Mouse (Mus musculus) midbrain, embryonic 13.5 days (tissue): ENCODE data around the gene Ccdc187. TPM values are rescaled to one million over a fixed set of nuclear protein-coding genes. Genes with fewer than 3 reads are reported as not detected.

Experiments
- ATAC-seq: fragments of 200-750 bp; cut with Nextera tagmentation; 2 replicates; pipeline ENCODE4 v1.8.0; 2017; ENCODE audit warnings: mild to moderate bottlenecking, moderate TSS enrichment, moderate library complexity
- H3K27ac ChIP-seq: fragments of 300-500 bp; sonication (generic); 2 replicates; pipeline ENCODE4 v1.5.1; 2015; ENCODE audit warnings: inconsistent platforms, mild to moderate bottlenecking, moderate library complexity
- H3K27me3 ChIP-seq: fragments of 300-500 bp; sonication (generic); 2 replicates; pipeline ENCODE4 v1.6.1; 2015; ENCODE audit warnings: mild to moderate bottlenecking, inconsistent platforms
- H3K36me3 ChIP-seq: fragments of 300-500 bp; sonication (generic); 2 replicates; pipeline ENCODE4 v1.6.1; 2015; ENCODE audit warnings: mild to moderate bottlenecking, inconsistent platforms
- H3K4me1 ChIP-seq: fragments of 300-500 bp; sonication (generic); replicated peaks from 2 replicates; pipeline ENCODE4 v1.6.1; 2015; ENCODE audit warnings: inconsistent platforms
- H3K4me2 ChIP-seq: fragments of 300-500 bp; sonication (generic); replicated peaks from 2 replicates; pipeline ENCODE4 v1.6.1; 2015; ENCODE audit warnings: moderate library complexity, mild to moderate bottlenecking, inconsistent platforms
- H3K4me3 ChIP-seq: fragments of 300-500 bp; sonication (generic); replicated peaks from 2 replicates; pipeline ENCODE4 v1.5.1; 2015; ENCODE audit warnings: mild to moderate bottlenecking, inconsistent platforms
- H3K9ac ChIP-seq: fragments of 300-500 bp; sonication (generic); replicated peaks from 2 replicates; pipeline ENCODE4 v1.6.1; 2015; ENCODE audit warnings: mild to moderate bottlenecking, inconsistent platforms
- H3K9me3 ChIP-seq: fragments of 300-500 bp; sonication (generic); 2 replicates; pipeline ENCODE4 v1.6.1; 2016; ENCODE audit warnings: mild to moderate bottlenecking, inconsistent platforms
- WGBS: fragments of 180-500 bp; shearing (Covaris S2); methylation state at CpG from one replicate; pipeline ENCODE4 v1.1.7; 2015; 5-methylcytosine and 5-hydroxymethylcytosine counted together
- polyA plus RNA-seq: library from polyadenylated mRNA; unstranded; fragments of >200 nt; fragmentation: Nextera tagmentation; extraction: Ambion mirVana; gene quantifications from 2 replicates; pipeline ENCODE4 v1.2.1, GENCODE M21; 2015

Gene Ccdc187
- polyA plus RNA-seq, 1 experiment from 2014 or later = 0.17 TPM

DNA sequence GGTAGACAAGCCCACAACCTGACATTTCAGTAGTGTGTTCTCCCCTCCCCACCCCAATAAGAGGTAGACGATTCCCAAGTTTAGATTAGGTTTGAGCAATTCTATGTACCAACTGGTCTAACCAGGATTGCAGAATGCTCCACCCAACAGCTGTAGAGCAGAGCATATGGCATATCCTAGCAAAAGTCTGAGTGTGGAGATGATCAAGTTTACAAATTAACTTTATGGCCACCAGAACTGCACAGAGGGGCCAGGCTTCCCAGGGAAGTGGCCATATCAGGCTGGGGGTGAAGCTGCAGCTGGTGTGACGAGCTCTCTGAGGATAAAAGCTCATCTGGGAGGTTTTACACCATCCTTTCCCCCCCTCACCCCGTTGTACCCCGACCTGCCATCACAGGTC, 29.7 kb downstream of the Ccdc187 start:
- Histone ChIP-seq H3K4me3 (no peak overlapping the region), H3K27ac (no peak overlapping the region), H3K27me3 (no peaks in the 10 kb centered on the region), H3K36me3 (no peaks in the 10 kb centered on the region), H3K9ac (no peak overlapping the region), H3K9me3 (no peaks in the 10 kb centered on the region), H3K4me1 (no peaks in the 10 kb centered on the region), H3K4me2 (no peak overlapping the region)
- ATAC-seq = no peak
- 81% methylated on average over 4 of the region's 4 CpGs for WGBS

DNA sequence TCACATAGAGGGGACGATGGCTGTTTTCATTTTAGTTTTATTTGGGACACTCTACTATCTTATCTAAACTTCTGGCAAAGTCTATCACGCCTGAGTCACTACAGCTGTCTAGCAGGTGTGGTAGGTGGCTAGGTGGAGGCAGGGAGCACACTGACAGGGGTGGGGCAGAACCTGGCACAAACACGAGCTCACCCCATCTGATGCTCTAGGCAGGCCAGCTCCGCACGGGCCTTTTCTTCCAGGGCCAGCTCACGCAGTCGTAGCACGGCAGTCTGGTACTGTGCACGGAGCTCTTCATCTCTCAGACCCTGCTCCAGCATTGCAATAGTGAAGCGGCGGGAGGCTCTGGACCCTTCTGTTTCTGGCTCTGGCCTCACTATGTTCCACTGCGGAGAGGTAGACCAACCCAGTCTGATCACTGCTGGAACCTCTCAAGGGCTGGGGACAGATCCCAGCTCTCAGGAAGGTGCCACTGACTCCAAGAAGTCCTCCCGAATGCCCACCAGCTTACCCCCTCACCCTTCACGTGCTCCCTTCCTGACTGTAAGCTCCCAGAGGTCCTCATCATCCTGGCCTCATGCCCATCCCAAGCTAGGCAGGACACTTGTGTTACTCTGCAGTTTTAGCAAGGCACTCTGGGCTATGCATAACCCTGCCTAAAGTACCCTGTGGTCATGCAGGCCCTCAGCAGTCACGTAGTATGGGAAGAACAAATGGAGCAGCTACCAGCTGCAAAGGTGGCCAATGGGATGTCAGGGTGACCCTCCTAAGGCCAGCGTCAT, 36.9 kb downstream of the Ccdc187 start:
- no peak overlapping the region for H3K4me3 ChIP-seq
- H3K4me1 ChIP-seq = no peaks in the 10 kb centered on the region
- H3K36me3 ChIP-seq = no peaks in the 10 kb centered on the region
- no peaks in the 10 kb centered on the region for H3K9me3 ChIP-seq
- H3K4me2 ChIP-seq = no peak overlapping the region
- no peak overlapping the region for H3K9ac ChIP-seq
- WGBS = 85% methylated on average over 16 of the region's 16 CpGs
- 0 out of 2 replicates have a peak, but pooled peaks cover 3% of the 10 kb centered on the region for H3K27me3 ChIP-seq
- H3K27ac ChIP-seq = no peak overlapping the region
- ATAC-seq = no peak

DNA sequence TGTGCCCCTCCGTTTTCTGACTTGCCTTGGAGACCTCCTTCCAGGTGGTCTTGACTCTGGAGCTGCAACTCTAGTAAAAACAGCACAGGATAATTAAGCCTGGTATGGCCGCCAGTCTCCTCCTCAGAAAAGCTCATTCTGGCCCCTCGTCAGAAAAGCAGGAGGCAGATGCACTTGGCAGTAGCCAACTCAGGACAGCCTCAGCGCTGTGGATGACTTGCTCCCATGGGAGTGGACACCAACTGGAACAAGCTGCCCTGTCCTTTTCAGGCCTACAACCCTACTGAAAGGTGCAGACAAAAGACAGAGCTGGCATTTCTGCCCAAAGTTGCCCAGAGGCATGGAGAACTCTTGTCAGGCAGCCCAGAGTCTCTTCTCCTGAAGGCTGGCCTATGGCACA, 39.5 kb downstream of the Ccdc187 start:
- Histone ChIP-seq H3K4me1 (no peaks in the 10 kb centered on the region), H3K4me3 (no peak overlapping the region), H3K36me3 (no peaks in the 10 kb centered on the region), H3K27ac (no peak overlapping the region), H3K9me3 (no peaks in the 10 kb centered on the region), H3K27me3 (0 out of 2 replicates have a peak, but pooled peaks cover 3% of the 10 kb centered on the region), H3K9ac (no peak overlapping the region), H3K4me2 (no peak overlapping the region)
- 56% methylated on average over 4 of the region's 4 CpGs for WGBS
- no peak for ATAC-seq

DNA sequence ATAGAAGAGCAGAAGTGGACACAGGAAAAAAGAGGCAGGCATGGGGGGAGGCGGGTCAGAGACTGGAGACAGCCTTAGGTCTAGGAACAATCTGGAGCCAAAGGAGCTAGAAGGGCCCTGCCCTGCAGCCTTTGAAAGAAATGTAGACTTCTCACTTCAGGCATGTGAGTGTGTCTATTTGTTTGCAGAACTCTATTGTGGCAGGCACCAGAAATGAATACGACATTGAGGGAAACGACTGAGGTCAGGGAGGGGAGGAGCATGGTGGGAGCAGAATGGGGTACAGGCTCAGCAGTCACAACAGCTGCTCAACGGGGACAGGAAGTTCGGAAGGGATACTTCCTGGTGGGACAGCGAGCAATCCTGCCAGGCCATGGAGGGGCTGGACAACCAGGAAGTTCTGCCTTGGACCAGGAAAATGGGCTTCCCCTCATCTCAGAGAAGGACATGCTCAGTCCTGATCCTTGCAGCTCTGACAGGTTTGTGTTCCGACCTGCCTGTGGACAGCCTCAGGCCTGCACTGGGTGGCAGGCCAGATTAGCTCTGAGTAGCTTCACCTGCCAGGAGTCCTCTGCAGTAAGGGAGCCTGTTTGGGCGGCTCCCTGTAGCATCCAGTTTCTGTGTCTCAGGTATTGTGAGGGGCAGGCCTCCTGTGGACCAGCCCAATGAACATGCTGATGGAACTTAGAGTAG, 41.7 kb downstream of the Ccdc187 start:
- WGBS = 67% methylated on average over 8 of the region's 8 CpGs
- ATAC-seq = no peak
- Histone ChIP-seq H3K36me3 (no peaks in the 10 kb centered on the region), H3K27me3 (0 out of 2 replicates have a peak, but pooled peaks cover 3% of the 10 kb centered on the region), H3K4me2 (no peak overlapping the region), H3K27ac (no peak overlapping the region), H3K9ac (no peak overlapping the region), H3K4me1 (no peaks in the 10 kb centered on the region), H3K4me3 (no peak overlapping the region), H3K9me3 (no peaks in the 10 kb centered on the region)

DNA sequence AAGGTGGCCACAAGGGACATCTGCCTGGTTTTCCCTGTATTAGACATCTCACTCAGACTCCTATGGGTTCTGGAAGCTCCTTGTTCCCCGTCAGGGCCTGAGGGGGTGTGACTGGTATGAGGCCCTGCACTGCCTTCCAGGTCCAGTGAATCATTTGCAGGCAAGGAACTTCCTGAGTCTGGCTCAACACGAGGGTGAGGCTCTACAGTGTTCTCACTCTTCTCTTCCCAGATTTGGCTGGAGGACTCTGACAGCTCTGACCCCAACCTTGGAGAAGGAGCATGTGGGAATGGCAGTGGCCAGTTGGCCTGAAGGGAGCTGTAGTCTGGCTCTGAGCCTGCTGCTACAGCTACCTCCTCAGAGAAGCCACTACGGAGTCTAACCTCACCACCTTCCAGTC, 46.8 kb downstream of the Ccdc187 start:
- H3K4me1 ChIP-seq = no peaks in the 10 kb centered on the region
- H3K27ac ChIP-seq = no peak overlapping the region
- H3K9me3 ChIP-seq = no peaks in the 10 kb centered on the region
- no peaks in the 10 kb centered on the region for H3K27me3 ChIP-seq
- no peak overlapping the region for H3K4me2 ChIP-seq
- no peak overlapping the region for H3K4me3 ChIP-seq
- H3K9ac ChIP-seq = no peak overlapping the region
- no peaks in the 10 kb centered on the region for H3K36me3 ChIP-seq
- WGBS = 65% methylated on average over 3 of the region's 3 CpGs
- ATAC-seq = no peak

DNA sequence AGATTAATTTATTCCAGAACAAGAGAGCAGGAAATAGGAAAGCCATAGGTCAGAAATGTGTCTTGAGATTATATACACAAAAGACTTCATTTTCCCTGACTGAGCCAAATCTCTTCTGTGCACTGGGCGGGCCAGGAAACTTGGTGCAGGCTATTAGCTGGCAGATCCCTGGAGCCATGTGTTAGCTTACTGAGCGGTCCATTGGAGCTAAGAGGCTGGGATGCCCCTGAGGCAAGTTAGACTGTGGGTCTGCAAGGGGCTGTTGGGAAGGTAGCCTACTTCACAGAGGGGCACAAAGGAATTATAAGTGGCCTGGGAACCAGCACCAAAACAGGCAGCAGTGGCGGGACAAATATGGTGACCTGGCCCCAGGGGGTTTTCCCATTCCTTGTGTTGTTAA, 53.5 kb downstream of the Ccdc187 start:
- H3K4me1 ChIP-seq = peaks cover 9% of the 10 kb centered on the region

DNA sequence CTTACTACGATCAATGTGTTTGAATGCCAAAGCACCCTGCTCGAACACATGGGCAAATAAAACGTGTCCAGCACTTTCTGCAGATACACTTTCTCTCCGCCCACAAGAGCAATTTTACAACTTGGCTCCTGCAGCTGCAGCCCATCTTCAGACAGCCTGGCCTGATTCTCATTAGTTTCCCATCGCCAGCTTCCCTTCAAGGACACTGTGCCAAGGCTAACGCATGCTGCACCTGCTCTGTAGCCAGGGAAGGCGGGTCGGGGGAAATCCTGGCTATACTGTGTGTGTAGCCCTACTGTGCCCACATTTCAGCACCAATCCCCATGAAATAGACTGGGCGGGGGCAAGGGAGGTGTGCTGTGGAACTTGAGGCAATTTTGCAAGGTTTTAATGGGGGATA, 54.0 kb downstream of the Ccdc187 start:
- Histone ChIP-seq H3K27ac (no peak overlapping the region), H3K4me2 (no peak overlapping the region), H3K9me3 (no peaks in the 10 kb centered on the region), H3K36me3 (no peaks in the 10 kb centered on the region), H3K4me3 (no peak overlapping the region), H3K9ac (no peak overlapping the region; the same call in 1 of the 2 replicates), H3K27me3 (no peaks in the 10 kb centered on the region), H3K4me1 (peaks cover 13% of the 10 kb centered on the region)
- WGBS = 69% methylated on average over 9 of the region's 9 CpGs
- ATAC-seq = no peak

More for the DNA sequence above, 53.5 kb downstream of the Ccdc187 start:
- no peaks in the 10 kb centered on the region for H3K9me3 ChIP-seq
- no peaks in the 10 kb centered on the region for H3K27me3 ChIP-seq
- H3K4me3 ChIP-seq = no peak overlapping the region
- ATAC-seq = no peak
- H3K27ac ChIP-seq = no peak overlapping the region
- no peaks in the 10 kb centered on the region for H3K36me3 ChIP-seq
- no peak overlapping the region for H3K4me2 ChIP-seq
- H3K9ac ChIP-seq = no peak overlapping the region
- 68% methylated on average over 3 of the region's 3 CpGs for WGBS

DNA sequence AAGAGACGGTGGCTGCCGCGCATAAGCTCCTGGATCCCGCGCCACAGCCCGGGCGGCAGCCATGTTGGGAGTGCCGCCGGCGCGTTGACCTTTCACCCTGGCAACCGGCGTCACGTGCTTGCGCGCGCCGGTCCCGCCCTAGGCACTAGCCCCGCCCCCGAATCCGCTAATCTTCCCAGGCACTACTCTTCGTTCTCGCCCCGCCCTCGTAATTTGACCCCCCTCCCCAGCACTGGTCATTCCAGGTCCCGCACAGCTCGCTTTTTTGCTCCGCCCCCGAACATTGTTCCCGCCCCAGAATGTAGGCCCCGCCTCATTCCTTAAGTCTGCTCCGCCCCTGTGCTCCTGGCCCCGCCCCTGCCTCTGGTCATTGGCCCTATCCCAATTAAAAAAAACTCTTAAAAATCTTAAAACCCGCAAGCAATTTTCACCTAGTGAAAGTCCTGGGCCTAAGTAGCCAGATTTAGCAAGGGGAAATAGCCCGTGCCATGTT, 57.0 kb downstream of the Ccdc187 start, which contains the start of gene Qsox2:
Qsox2 (minus strand) TSS at position 236 of the 493 bp plus-strand sequence.
- H3K27ac ChIP-seq = peak within 1 kb of the TSS; percentile 84
- peak within 1 kb of the TSS; percentile 92 for H3K4me3 ChIP-seq
- H3K4me2 ChIP-seq = peak within 1 kb of the TSS; percentile 83
- peak; percentile 76 for ATAC-seq
- H3K9me3 ChIP-seq = no peaks in the 10 kb centered on the region
- H3K27me3 ChIP-seq = no peaks in the 10 kb centered on the region
- peak within 1 kb of the TSS; percentile 89 for H3K9ac ChIP-seq
- H3K36me3 ChIP-seq = no peaks in the 10 kb centered on the region
- WGBS = 1% methylated on average over 35 of the region's 36 CpGs
- H3K4me1 ChIP-seq = peaks cover 21% of the 10 kb centered on the region

DNA sequence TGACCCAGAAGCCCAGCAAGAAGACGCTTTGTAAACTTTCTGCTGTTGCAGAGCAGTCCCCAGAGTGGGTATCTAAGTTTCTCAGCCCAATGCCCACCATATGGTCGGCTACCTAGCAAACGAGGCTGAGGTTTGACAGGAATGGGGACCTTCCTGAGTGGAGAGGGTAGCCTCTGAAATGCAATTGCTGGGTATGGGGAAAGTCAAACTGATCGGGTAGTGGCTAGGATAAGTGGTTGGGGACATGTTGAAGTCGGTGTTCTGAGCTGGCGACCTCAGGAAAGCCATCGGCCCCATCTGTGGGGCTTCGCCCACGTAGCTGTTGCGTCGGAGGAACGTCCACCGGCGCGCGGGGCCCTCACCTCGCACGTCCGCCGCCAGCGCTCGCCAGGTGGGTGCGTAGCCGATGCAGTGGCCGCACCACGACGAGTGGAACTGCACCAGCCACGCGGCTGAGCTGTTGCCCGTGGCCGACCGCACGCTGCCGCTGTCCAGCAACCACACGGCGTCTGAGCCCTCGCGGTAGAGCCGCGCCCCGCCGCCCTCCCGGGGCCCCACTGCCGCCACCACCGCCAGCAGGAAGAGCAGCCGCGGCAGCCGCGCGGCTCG, 57.6 kb downstream of the Ccdc187 start:
- Histone ChIP-seq H3K9ac (peak overlapping the region; percentile 89), H3K27ac (peak overlapping the region; percentile 84), H3K4me2 (peak overlapping the region; percentile 83), H3K9me3 (no peaks in the 10 kb centered on the region), H3K4me3 (peak overlapping the region; percentile 92), H3K27me3 (no peaks in the 10 kb centered on the region), H3K4me1 (peaks cover 21% of the 10 kb centered on the region), H3K36me3 (0 out of 2 replicates have a peak, but pooled peaks cover 2% of the 10 kb centered on the region)
- under 1% methylated on average over 46 of the region's 51 CpGs for WGBS
- ATAC-seq = peak; percentile 79

DNA sequence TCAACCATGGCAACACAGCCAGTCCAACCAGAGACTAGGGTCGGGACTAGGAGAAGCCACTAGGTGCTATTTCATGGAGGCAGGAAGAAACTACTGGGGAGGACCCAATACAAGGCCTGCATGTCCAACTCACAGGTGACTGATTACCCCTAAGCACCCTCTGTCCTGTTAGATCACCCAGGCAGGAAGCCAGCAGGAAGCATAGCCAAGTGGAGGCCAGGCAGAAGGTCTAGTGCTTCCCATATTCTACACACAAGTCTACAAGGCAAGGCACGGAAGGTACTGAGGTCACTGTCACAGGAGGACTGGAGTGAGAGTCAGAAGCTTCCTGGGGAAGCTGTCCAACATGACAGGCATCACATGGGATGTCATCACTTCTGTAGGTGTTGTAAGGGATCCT, 59.6 kb downstream of the Ccdc187 start:
- Histone ChIP-seq H3K9me3 (no peaks in the 10 kb centered on the region), H3K27ac (no peak overlapping the region), H3K27me3 (no peaks in the 10 kb centered on the region), H3K4me3 (no peak overlapping the region), H3K36me3 (0 out of 2 replicates have a peak, but pooled peaks cover 2% of the 10 kb centered on the region), H3K4me1 (peaks cover 21% of the 10 kb centered on the region), H3K9ac (no peak overlapping the region), H3K4me2 (no peak overlapping the region)
- no peak for ATAC-seq
- 86% methylated on average over 2 of the region's 2 CpGs for WGBS

DNA sequence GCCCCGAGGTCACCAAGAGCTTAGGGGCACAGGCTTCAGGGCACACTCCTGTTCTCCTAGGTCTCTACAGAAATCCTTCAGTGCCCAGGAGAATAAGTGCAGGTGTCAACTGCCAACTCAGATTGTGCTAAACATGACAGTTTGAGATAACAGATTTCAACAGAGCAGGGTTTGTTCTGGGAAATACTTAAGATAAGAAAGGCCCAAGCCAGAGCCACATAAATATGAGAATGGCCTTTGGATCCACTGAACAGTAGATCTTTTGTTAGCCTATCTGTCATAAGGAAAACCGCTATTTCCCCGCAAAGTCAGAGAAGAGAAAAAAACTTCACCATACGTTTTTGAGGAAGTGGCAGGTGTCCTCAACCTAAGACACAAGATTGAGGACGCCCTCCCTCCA, 60.1 kb downstream of the Ccdc187 start:
- Histone ChIP-seq H3K27ac (no peak overlapping the region), H3K9ac (no peak overlapping the region), H3K4me1 (peaks cover 21% of the 10 kb centered on the region), H3K36me3 (0 out of 2 replicates have a peak, but pooled peaks cover 2% of the 10 kb centered on the region), H3K4me2 (no peak overlapping the region), H3K27me3 (no peaks in the 10 kb centered on the region), H3K9me3 (no peaks in the 10 kb centered on the region), H3K4me3 (no peak overlapping the region)
- WGBS = 82% methylated on average over 5 of the region's 5 CpGs
- no peak for ATAC-seq

DNA sequence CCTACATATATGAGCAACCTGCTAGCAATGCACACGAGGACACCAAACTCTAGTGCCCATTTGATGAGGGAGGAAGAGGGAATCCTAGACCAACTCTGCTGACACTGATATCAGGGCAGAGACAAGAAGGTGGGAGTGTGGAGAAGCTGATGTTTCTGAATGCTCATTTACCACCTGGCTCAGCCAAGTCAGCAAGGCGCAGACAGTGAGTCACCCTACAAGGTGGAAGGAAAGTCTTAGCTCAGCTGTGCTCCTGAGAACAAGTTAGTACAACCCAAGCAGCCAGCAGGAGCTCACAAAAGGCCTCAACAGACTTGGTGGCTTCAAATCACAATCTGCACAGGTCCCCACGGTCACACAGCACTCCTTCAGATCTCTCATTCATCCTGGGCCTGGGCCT, 63.0 kb downstream of the Ccdc187 start:
- H3K9me3 ChIP-seq = no peaks in the 10 kb centered on the region
- 87% methylated on average over 3 of the region's 3 CpGs for WGBS
- no peaks in the 10 kb centered on the region for H3K27me3 ChIP-seq
- no peak overlapping the region for H3K4me2 ChIP-seq
- 0 out of 2 replicates have a peak, but pooled peaks cover 7% of the 10 kb centered on the region for H3K36me3 ChIP-seq
- H3K27ac ChIP-seq = no peak overlapping the region
- no peak overlapping the region for H3K4me3 ChIP-seq
- no peak for ATAC-seq
- H3K4me1 ChIP-seq = peaks cover 17% of the 10 kb centered on the region
- H3K9ac ChIP-seq = no peak overlapping the region
